Mouse (Mus musculus): ENCODE data around the gene Wdr63. TPM values are rescaled to one million over a fixed set of nuclear protein-coding genes. Genes with fewer than 3 reads are reported as not detected.

The Wdr63 gene
- total RNA-seq, 2 experiments from 2014 or later = 0.64 TPM; not detected in 1

Other genes starting within 250 kb of the Wdr63 start
- 10 to 100 TPM; 12.1 to 14.8 TPM for gene Bcl10, start 185.3 kb downstream of the Wdr63 start, total RNA-seq (2021)
- 10 to 100 TPM; 36.8 to 44.5 TPM for gene 2410004B18Rik, start 170.1 kb downstream of the Wdr63 start, total RNA-seq (2021)
- gene Syde2, start 120.3 kb downstream of the Wdr63 start, total RNA-seq (2021) = 1 to 10 TPM; 3.1 to 3.5 TPM
- gene Mcoln3, start 9.3 kb upstream of the Wdr63 start, total RNA-seq (2021) = not detected
- gene Mcoln2, start 41.7 kb upstream of the Wdr63 start, total RNA-seq (2021) = not detected
- under 1 TPM; 0.32 to 0.68 TPM for gene Lpar3, start 112.8 kb upstream of the Wdr63 start, total RNA-seq (2021)

All from left cerebral cortex, postnatal 36 days (tissue).